Mouse (Mus musculus): ENCODE data around the gene Gm14326. TPM values are rescaled to one million over a fixed set of nuclear protein-coding genes. Genes with fewer than 3 reads are reported as not detected.
"Not testable (repeated sequence)": the region's sequence is repeated elsewhere in the genome, so short reads cannot be mapped to it uniquely, and the experiment has no call there.

Gene Gm14326
- 12.7 and 15.0 TPM in 2 replicates for polyA plus RNA-seq (2015; fragmentation: Nextera tagmentation; extraction: Ambion mirVana)

GRCm38 (mm10) chr2:177957145-177957544 lies at the start of gene Gm14326:
Gene Gm14326 (minus strand): TSS chr2:177957297.
- H3K4me2 ChIP-seq (replicated peaks; ENCODE audit: low read depth) = peak within 1 kb of the TSS; percentile 61
- WGBS = 4% methylated on average over 4 of the region's 7 CpGs
- not testable (repeated sequence) for H3K9ac ChIP-seq (ENCODE audit: low read depth, low read length)

GRCm38 (mm10) chr2:177974814-177975213 lies 17.7 kb upstream of the Gm14326 start:
- not testable (repeated sequence) for ATAC-seq; H3K9me3 ChIP-seq (ENCODE audit: control insufficient read depth); H3K27me3 ChIP-seq (replicated peaks; ENCODE audit: control insufficient read depth, insufficient read depth, low read length); H3K4me1 ChIP-seq (replicated peaks; ENCODE audit: control insufficient read depth, insufficient read depth, low read length); H3K4me2 ChIP-seq (replicated peaks; ENCODE audit: low read depth); H3K9ac ChIP-seq (ENCODE audit: low read depth, low read length); H3K27ac ChIP-seq (ENCODE audit: low read depth, low read length); H3K4me3 ChIP-seq (ENCODE audit: low read depth, low read length); H3K36me3 ChIP-seq (ENCODE audit: control insufficient read depth, insufficient read depth)
- 70% methylated on average over 7 of the region's 7 CpGs for WGBS

More at GRCm38 (mm10) chr2:177957145-177957544, at the start of gene Gm14326:
- H3K36me3 ChIP-seq (ENCODE audit: control insufficient read depth, insufficient read depth); H3K27me3 ChIP-seq (replicated peaks; ENCODE audit: control insufficient read depth, insufficient read depth, low read length); H3K27ac ChIP-seq (ENCODE audit: low read depth, low read length); ATAC-seq; H3K9me3 ChIP-seq (ENCODE audit: control insufficient read depth); H3K4me1 ChIP-seq (replicated peaks; ENCODE audit: control insufficient read depth, insufficient read depth, low read length): not testable (repeated sequence)
- peak within 1 kb of the TSS; percentile 38 for H3K4me3 ChIP-seq (ENCODE audit: low read depth, low read length)

- under 1% methylated on average over 18 of the region's 18 CpGs for WGBS
- ATAC-seq; H3K27ac ChIP-seq (ENCODE audit: low read depth, low read length); H3K9ac ChIP-seq (ENCODE audit: low read depth, low read length); H3K9me3 ChIP-seq (ENCODE audit: control insufficient read depth); H3K4me1 ChIP-seq (replicated peaks; ENCODE audit: control insufficient read depth, insufficient read depth, low read length); H3K36me3 ChIP-seq (ENCODE audit: control insufficient read depth, insufficient read depth); H3K27me3 ChIP-seq (replicated peaks; ENCODE audit: control insufficient read depth, insufficient read depth, low read length): not testable (repeated sequence)
- peak overlapping the region; percentile 61 for H3K4me2 ChIP-seq (replicated peaks; ENCODE audit: low read depth)
- H3K4me3 ChIP-seq (ENCODE audit: low read depth, low read length) = peak overlapping the region; percentile 38
Measured at GRCm38 (mm10) chr2:177956734-177957133, 363 bp downstream of the Gm14326 start.

- H3K27me3 ChIP-seq (replicated peaks; ENCODE audit: control insufficient read depth, insufficient read depth, low read length); H3K9ac ChIP-seq (ENCODE audit: low read depth, low read length); H3K27ac ChIP-seq (ENCODE audit: low read depth, low read length); ATAC-seq; H3K4me3 ChIP-seq (ENCODE audit: low read depth, low read length); H3K9me3 ChIP-seq (ENCODE audit: control insufficient read depth); H3K4me2 ChIP-seq (replicated peaks; ENCODE audit: low read depth); H3K4me1 ChIP-seq (replicated peaks; ENCODE audit: control insufficient read depth, insufficient read depth, low read length); H3K36me3 ChIP-seq (ENCODE audit: control insufficient read depth, insufficient read depth): not testable (repeated sequence)
- WGBS = 54% methylated on average over 4 of the region's 5 CpGs
Measured at GRCm38 (mm10) chr2:177925563-177926103, 31.5 kb downstream of the Gm14326 start, which contains the start of gene Zfp972. Gene Zfp972 (minus strand): TSS chr2:177925613.

GRCm38 (mm10) chr2:177903276-177903675 lies 53.8 kb downstream of the Gm14326 start:
- H3K9ac ChIP-seq (ENCODE audit: low read depth, low read length); H3K27ac ChIP-seq (ENCODE audit: low read depth, low read length); H3K4me1 ChIP-seq (replicated peaks; ENCODE audit: control insufficient read depth, insufficient read depth, low read length); H3K36me3 ChIP-seq (ENCODE audit: control insufficient read depth, insufficient read depth); H3K9me3 ChIP-seq (ENCODE audit: control insufficient read depth); H3K4me3 ChIP-seq (ENCODE audit: low read depth, low read length); H3K27me3 ChIP-seq (replicated peaks; ENCODE audit: control insufficient read depth, insufficient read depth, low read length); ATAC-seq; H3K4me2 ChIP-seq (replicated peaks; ENCODE audit: low read depth): not testable (repeated sequence)
- WGBS = 90% methylated on average over 3 of the region's 12 CpGs

GRCm38 (mm10) chr2:177898171-177898570 lies 58.9 kb downstream of the Gm14326 start:
- H3K36me3 ChIP-seq (ENCODE audit: control insufficient read depth, insufficient read depth); H3K4me1 ChIP-seq (replicated peaks; ENCODE audit: control insufficient read depth, insufficient read depth, low read length); H3K4me2 ChIP-seq (replicated peaks; ENCODE audit: low read depth); H3K9me3 ChIP-seq (ENCODE audit: control insufficient read depth); H3K9ac ChIP-seq (ENCODE audit: low read depth, low read length); H3K4me3 ChIP-seq (ENCODE audit: low read depth, low read length); ATAC-seq; H3K27ac ChIP-seq (ENCODE audit: low read depth, low read length); H3K27me3 ChIP-seq (replicated peaks; ENCODE audit: control insufficient read depth, insufficient read depth, low read length): not testable (repeated sequence)
- WGBS = 80% methylated on average over 2 of the region's 3 CpGs

GRCm38 (mm10) chr2:177897046-177897578 lies 60.0 kb downstream of the Gm14326 start, which contains the start of gene Gm14327:
Gene Gm14327 (plus strand): TSS chr2:177897096.
- H3K4me1 ChIP-seq (replicated peaks; ENCODE audit: control insufficient read depth, insufficient read depth, low read length); H3K4me3 ChIP-seq (ENCODE audit: low read depth, low read length); ATAC-seq; H3K9me3 ChIP-seq (ENCODE audit: control insufficient read depth); H3K27me3 ChIP-seq (replicated peaks; ENCODE audit: control insufficient read depth, insufficient read depth, low read length); H3K9ac ChIP-seq (ENCODE audit: low read depth, low read length); H3K27ac ChIP-seq (ENCODE audit: low read depth, low read length); H3K36me3 ChIP-seq (ENCODE audit: control insufficient read depth, insufficient read depth): not testable (repeated sequence)
- peak within 1 kb of the TSS; percentile 46 for H3K4me2 ChIP-seq (replicated peaks; ENCODE audit: low read depth)
- WGBS = 39% methylated on average over 8 of the region's 13 CpGs

GRCm38 (mm10) chr2:177887743-177888142 lies 69.4 kb downstream of the Gm14326 start:
- not testable (repeated sequence) for H3K27ac ChIP-seq (ENCODE audit: low read depth, low read length); H3K4me2 ChIP-seq (replicated peaks; ENCODE audit: low read depth); ATAC-seq; H3K4me1 ChIP-seq (replicated peaks; ENCODE audit: control insufficient read depth, insufficient read depth, low read length); H3K4me3 ChIP-seq (ENCODE audit: low read depth, low read length); H3K9me3 ChIP-seq (ENCODE audit: control insufficient read depth); H3K36me3 ChIP-seq (ENCODE audit: control insufficient read depth, insufficient read depth); H3K27me3 ChIP-seq (replicated peaks; ENCODE audit: control insufficient read depth, insufficient read depth, low read length); H3K9ac ChIP-seq (ENCODE audit: low read depth, low read length)
- WGBS = 85% methylated on average over 13 of the region's 14 CpGs
